Mouse (Mus musculus): ENCODE data around the gene Sipa1.

Sipa1 gene

DNA sequence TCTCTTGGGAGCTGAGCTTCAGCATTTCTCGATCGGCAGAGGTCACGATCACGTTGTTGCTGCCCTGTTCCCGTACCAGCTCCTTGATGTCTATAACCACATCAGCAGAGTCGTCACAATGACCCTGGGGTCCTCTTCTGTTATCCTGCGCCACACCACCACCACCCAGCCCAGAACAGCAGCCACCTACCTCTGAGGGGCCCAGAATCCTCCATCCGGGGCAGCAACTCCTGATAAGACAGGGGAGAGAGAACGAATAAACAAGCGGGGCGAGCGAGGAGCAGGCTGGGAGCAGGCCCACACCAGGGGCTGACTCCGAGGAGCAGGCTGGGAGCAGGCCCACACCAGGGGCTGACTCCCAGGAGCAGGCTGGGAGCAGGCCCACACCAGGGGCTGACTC is 22.9 kb upstream of the Sipa1 start:
- no peak for DNase-seq (ENCODE audit: low spot score)

DNA sequence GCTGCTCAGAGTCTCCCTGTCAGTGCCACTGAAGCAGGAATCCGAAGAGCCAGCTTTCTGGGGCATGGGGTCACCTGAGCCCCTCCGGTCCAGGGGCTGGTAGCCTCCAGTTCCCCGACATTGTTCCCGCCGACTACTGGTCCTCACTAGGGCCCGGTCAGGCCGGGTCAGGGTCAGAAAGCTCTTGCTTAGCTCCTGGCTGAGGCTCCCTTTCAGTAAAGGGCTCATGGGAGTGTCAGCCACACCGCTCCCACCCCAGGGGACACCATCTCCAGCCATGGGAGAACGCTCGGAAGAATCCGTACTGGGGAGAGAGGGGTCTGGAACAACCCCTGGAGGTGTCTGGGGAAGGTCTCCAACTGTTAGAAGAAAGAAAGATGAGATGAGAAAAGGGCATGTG is 22.4 kb upstream of the Sipa1 start:
- no peak for DNase-seq (ENCODE audit: low spot score)

DNA sequence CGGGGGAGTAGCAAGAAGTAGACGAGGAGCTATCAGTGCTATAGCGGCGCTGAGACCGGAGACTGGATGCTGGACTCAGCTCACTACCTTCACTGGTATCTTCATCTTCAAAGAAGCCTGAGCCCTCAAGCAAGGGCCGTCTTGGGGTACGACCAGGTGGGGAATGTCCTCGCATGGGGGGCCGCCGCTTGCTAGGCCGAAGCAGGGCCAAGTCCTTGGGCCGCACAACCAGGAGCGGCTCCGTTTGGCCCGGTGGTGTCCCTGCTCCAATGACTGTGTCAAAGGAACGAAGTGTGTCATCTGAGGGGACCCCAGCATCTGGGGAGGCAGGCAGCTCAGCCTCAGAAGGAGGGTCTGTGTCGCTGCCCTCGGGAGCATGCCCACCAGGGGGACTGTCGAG is 21.9 kb upstream of the Sipa1 start:
- DNase-seq (ENCODE audit: low spot score) = no peak

DNA sequence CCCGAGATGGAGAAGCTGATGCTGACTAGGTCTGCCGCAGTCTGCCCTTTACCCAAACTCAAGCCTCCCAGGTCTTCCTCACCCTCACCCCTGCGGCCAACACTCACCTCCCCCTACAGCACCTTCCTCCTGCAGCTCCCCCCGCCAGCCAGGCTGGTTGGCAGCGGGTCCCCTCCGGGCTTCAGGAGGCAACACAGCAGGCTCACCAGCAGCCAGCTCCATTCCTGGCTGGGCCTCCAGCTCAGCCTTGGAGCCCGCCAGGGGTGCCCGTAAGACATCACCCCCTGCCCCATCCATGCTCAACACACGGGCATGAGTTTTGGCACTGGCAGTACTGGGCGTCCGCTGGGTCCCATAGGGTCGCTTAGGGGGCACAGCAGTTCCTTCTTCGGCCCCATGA is 21.5 kb upstream of the Sipa1 start:
- no peak for DNase-seq (ENCODE audit: low spot score)

DNA sequence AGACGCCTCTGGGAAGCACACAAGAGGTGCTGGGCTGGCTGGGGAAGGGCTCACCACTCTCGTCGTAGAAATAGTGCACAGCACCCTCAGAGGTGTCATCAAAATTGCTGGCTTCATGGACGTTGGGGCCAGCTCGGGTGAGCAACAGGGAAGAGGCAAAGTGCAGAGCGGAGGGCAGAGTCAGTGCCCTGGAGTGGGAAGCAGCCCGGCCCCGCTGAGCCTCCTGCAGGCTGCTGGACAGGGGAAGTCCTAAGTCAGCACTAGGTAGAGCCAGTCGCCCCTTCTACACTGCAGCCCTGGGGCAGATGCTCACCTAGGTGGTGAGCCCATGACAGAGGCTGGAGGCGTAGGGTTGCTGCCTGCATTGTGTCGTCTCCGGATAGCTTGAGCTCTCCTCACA is 20.7 kb upstream of the Sipa1 start:
- no peak for DNase-seq (ENCODE audit: low spot score)

DNA sequence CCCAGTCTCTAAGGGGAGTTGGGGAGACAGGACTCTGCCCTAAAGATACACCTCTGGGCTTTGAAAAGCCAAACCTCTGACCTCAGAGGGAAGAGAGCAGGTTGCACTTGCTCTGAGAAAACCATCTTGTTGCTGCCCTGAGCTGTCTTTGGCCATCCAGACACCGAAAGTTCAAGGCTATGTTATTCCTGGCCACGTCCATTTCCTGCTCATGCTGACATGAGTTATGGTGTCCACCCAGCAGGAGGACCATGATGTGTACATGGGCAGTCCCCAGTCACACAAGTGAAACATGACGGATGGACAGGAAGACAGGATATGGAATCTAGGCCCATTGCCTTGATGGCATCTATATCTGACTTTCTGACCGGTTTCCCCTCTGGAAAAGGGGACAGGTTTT is 16.9 kb upstream of the Sipa1 start:
- no peak for DNase-seq (ENCODE audit: low spot score)

DNA sequence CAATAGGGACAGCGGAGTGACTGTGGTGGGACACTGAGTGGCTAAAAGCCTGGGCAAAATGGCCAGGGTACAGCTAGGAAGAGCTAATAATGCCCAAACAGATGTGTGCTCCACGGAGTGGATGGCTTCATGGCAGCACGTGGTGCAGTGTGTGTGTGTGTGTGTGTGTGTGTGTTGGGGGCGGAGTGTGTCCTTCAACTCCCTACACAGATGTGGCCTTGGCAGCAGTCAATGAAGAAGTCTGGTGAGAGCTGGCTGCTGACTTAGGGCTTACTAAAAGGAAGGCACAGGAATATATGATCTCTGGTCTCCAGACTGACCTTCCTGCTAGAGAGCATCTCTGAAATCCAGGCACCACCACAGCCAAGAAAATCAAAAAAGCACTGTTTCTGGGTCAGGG is 4.9 kb upstream of the Sipa1 start:
- no peak for DNase-seq (ENCODE audit: low spot score)

DNA sequence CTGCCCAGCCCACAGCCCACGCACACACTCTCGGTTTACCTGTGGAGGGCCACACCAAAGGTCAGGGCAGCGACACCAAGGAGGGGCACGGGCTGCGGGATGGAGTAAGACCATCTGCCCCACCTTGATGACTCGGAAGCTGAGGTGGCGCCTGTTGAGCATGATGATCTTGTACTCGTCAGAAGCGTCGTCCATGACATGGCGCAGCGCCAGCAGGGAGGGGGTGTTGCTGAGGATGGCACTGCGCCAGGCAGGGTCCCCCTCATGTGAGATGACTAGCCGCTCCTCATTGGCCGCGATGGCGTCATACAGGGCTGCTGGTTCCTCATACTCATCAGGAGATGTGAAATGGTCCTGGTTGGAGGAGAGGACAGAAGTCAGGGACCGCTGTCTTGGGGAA is 2.9 kb upstream of the Sipa1 start:
- DNase-seq (ENCODE audit: low spot score) = no peak

DNA sequence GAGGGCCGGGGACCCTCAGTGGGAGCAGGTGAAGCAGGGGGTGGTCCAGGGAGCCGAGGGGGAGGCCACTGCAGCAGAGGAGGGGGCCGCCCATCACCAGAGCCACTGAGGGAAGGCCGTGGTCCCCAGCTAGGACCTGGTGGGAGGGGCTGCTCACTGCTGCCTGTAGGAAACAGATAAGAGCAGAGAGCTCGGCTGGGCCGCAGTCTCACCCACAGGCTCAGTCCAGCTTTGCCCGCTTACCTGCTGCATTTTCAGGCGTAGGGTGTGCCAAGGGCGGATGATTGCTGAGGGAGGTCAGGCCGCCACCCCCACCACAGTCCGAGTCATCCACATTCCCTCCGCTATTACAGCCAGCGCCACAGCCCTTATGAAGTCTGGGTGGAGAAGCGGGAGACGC is 2.0 kb upstream of the Sipa1 start:
- DNase-seq (ENCODE audit: low spot score) = no peak

DNA sequence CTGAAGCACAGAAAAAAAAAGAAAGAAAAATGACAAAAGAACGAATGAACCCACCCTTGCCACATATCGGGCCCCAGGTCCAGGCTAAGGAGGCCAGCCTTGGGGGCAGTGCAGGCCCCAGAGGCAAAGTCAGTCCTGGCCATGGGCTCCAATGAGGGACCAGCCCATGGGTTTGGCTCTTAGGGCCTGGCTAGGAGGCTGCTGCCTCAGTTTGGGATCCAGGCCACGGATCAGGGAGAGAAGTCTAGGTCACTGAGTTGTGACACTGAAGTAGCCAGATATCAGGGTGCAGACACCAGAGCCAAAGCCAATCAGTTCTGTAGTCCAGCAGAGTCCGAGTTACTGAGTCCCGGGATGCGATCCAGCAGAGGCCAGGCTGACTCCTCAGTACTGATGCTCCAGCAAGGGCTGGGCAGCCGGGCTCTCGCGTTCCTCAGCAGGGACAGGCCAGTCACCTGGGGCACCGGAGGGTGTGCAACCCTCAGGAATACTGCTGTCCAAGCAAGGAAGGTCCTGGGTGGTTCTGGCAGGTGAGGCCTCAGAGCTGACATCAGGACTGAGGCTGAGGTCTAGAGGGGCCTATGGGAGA is 1.3 kb upstream of the Sipa1 start:
- no peak for DNase-seq (ENCODE audit: low spot score)

DNA sequence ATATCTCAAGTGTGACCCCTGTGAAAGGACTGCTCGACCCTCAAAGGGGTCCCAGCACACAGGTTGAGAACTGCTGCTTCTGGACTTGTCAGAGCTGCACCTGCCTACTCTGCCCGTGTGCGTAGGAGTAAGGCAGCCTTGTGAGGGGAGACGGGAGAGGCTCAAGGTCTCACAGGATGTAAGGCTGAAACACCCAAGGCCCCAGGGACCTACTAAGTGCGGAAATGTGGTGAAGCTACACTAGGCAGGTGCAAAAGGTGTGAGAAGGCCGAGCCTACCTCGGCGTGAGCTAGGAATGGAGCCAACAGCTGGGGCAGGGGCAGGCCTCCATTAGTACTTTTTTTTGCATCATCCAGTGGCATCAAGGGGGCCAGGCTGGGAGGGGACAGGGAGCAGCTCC is 1.2 kb downstream of the Sipa1 start:
- no peak for DNase-seq (ENCODE audit: low spot score)

DNA sequence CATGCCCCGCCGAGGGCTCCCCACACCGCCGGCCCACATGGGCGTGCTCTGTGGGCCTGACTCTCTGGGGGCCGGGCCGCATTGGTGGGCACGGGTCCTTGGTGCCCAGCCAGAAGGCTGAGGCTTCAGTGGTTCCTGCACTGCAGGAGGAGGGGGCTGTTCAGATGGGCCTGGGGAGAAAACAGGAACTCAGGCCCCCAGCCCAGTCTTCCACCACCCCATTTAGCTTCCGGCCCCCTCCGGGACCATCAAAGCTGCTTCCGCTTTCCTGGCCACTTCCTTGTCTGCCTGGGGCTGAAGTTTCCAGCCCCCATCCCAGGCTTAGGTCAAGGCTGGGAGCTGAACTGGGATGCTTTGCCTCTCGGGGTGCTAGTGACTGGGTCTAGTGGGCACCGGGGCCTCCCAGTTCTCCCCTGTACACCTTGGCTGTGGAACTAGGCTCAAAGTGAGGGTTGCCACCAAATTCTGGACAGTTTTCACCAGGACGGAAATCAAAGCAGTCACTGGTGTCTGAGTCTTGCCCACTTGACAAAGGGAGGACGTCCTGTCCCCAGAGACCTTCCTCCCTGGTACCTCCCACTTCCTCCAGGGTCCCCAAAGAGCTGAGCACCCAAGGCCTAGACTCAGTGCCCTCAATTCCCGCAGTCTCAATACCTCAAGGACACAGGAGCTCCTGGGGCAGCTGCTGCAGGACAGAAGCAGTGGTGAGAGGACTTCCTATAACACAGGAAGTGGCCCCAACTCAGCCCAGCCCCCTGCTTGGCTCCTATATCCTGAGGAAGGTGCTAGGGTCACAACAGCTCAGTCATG is 2.4 kb downstream of the Sipa1 start:
- no peak for DNase-seq (ENCODE audit: low spot score)

DNA sequence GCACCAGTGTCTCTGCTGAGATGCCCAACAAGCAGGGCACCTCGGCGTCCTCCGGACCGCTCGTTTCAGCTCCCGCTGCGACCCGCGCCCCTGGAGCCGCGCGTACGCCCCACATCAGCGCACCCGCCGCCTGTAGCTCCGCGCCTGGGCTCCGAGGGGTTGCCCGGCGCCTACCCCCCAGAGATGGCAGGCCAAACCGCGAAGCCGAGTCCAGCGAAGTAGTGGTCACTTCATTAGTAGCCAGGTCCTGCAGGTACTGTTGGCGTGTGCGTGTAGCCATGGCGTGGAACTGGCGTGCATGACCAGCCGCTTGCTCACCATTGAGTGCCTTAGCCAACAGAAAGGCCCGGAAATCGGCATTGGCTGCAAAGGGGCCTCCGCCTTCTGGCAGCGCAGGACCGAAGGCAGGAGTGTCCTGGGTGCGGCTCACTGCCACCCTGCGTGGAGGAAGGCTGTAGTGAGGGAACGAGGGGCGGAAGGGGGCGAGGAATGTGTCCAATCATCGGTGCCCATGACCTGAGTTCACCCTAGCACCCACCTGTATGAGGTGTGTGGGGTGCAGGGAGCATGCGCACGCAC is 8.7 kb downstream of the Sipa1 start:
- no peak for DNase-seq (ENCODE audit: low spot score)

DNA sequence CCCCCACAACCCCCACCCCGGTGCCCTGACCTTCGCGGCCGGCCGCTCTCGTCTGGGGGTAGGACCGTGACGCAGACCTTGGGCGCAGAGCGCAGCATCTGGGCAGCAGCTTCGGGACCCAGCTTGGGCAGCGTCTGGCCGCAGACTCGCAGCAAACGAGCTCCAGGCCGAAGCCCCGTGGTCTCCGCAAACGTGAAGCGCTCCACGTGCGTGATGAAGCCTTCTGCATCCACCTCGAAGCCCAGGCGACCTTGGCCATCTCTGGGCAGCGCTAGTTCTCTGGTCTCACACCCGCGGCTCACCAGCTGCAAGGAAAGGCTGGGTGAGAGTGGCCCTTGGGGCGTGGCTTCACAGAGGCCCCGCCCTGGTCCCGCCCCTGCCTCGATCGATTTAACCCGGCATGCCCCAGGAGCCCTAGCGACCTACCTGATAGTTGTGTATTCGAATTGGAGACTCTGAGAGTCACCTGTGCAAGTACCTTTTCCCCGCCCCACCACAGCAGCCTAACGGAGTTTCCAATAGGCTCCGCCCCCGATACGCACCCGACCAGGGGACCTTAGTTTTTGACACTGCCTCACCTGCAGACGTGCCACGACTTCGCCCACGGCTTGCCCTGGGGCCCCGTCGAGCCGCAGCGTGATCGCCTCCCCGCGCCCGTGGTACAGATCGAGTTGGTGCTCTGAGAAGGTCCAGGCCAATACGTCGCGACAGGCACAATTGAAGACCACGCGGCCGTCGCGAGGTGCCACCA is 9.4 kb downstream of the Sipa1 start:
- DNase-seq (ENCODE audit: low spot score) = no peak

DNA sequence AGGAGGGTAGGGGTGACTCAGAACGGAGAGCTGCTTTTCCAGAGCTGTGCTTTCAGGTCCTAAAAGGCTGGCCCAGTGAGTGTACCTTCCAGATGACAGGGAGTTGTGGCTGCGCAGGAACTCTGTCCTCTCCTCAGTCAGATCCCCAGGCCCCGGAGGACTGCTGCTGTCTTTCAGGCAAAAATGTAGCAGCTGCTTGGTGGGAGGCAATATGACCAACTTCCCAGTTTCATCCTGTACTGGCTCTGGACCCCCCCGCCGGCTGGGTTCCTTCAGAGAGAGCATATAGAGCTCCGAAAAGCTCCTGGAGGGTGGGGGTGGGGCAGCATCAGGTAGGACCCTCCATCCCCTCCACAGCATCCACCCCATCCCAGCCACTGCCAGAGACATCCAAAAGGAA is 10.9 kb downstream of the Sipa1 start:
- DNase-seq (ENCODE audit: low spot score) = no peak

DNA sequence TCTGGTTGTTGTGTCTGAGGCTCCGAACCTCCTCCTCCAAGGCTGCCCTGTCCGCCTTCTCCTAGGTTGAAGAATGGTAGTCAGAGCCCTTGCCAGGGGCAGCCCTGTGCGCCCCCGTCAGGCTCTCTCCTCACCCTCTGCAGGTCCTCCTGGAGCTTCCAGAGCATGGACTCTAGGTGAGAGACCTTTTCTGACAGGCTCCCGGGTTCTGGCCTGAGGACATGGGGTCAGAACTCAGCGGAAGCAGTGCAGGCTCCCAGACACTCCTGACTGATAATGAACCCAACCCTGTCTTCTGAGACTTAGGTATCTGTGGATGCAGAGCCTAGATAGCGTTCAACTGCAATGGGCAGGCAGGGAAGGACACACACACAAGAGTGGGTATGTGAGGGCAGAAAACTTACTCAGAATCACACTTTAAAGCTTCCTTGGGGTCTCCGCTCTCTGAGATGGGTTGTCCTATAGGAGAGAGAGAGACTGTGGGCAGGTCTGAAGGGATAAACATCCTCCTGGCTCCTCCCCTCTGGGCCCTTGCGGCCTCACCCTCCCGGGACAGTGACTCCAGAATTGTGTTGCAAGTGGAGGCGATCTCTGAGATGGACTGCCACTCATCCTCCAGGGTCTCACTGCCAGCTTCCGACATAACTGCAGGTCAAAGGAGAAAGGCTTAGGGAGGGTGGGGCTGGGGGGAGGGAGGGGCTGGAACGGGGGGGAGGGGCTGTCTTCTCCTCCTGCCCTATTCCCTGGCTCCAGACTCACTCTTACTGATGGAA is 11.8 kb downstream of the Sipa1 start:
- no peak for DNase-seq (ENCODE audit: low spot score)

DNA sequence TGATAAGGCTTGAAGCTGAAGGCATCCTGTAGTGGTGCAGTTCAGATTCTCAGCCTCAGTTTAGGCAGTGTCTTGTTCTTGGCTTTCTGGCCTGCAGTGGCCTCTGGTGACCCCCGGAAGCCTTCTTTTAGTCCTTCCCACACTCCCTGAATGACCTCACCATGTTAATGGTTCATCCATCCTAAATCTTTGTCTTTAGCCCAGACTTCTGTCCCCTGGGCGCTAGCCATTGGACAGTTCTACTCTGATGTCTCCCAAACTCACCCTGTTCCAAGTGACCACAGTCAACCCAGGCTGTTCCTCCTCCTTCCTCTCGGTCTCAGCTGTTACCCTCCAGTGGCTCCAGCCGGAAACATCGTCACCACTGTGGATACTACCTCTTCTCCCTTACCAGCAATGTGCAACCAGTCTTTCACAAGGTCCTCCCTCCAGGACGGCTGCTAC is 14.2 kb downstream of the Sipa1 start:
- DNase-seq (ENCODE audit: low spot score) = no peak

DNA sequence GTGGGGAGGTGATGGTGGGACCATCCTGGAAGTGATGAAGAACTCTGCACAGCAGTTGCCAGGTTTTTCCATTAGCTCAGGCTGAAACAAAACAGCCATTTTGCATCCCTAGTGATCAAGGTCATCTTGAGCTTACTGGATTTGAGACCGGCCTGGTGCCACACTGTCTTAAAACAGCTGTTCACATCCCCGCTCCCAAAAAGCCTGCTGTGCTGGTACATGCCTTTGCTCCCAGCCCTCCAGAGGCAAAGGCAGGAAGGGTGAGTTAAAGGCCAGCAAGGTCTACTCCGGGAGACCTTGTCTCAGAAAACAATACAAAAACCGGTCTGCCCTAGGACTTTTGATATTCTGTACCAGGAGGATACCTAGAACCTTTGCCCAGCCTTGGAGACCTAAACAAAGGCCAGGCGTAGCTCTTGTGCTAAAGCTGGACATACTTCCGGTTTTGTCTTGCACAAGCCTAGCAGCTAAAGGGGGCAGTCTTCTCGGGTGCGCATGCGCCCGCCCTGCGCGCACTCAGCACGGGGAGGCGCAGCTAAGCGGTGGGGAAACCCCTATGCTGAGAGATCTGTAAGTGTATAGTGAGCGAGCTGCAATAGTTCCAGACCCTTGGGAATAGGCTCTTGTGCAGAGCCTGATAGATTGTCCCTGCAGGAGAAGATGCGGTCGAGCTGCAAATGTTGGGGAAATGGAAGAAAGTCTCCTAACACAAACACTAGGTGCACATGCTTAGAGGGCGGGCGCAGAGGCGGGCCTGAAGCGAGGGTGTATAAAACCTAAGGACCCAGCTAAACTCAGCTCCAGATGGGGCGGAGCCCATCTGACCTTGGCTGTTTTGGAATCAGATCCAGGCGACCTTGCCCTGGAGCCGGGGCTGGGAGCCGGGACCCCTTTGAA is 14.9 kb downstream of the Sipa1 start:
- DNase-seq (ENCODE audit: low spot score) = peak; percentile 81

DNA sequence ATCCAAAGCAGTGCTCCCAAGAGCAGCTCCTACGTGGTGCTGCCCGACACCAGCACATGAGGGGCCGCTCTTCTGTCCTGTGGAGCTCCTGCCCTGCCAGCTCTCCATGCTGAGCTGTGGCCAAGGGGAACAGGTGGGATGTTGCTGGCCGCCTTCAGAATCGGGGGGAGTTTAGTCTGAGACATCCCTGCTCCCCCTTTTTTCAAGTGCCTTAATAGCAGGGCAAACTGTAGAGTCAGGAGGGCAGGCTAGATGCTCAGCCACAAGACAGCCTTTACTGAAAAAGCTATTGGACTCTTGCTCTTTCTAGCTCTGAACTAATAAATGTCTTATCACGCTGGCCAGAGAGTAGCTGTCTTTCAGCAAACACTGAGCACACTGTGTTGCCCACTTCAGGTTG is 15.7 kb downstream of the Sipa1 start:
- DNase-seq (ENCODE audit: low spot score) = no peak

DNA sequence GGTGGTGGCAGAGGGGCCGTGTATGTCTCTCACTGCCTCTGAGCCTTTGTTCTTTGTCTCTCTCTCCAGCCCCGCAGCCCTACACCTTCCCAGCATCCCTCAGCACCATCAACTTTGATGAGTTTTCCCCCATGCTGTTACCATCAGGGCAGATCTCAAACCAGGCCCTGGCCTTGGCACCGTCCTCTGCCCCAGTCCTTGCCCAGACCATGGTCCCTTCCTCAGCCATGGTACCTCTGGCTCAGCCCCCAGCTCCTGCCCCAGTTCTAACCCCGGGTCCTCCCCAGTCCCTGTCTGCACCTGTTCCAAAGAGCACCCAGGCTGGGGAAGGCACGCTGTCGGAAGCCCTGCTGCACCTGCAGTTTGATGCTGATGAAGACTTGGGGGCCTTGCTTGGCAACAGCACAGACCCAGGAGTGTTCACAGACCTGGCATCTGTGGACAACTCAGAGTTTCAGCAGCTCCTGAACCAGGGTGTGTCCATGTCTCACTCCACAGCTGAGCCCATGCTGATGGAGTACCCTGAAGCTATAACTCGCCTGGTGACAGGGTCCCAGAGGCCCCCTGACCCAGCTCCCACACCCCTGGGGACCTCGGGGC is 16.7 kb downstream of the Sipa1 start:
- no peak for DNase-seq (ENCODE audit: low spot score)

DNA sequence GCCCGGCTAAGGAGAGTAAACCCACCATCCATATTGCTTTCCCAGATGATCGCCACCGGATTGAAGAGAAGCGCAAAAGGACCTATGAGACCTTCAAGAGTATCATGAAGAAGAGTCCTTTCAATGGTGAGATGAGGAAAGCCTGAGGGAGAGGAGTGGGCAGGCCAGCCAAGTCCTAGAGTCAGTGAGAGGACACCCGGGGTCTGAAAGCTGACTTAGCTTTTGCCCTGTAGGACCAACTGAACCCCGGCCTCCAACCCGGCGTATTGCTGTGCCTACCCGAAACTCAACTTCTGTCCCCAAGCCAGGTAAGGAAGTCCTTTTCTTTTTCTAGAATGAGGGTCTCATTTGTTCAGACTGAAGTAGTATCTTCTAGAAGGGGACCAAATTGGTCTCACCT is 18.2 kb downstream of the Sipa1 start:
- DNase-seq (ENCODE audit: low spot score) = no peak

Measured in ovary, adult 18-20 months (tissue).